Mouse (Mus musculus) bone marrow macrophage, adult 2 months (primary cell): ENCODE measurements around the gene Cntn4.

ENCODE experiments used
- CTCF ChIP-seq: IDR thresholded peaks from 2 replicates; pipeline ENCODE4 v1.5.1; 2012; ENCODE audit warnings: low read depth, mild to moderate bottlenecking, low read length, moderate library complexity
- POLR2A ChIP-seq: IDR thresholded peaks from 2 replicates; pipeline ENCODE4 v1.6.1; 2012; ENCODE audit warnings: mild to moderate bottlenecking, low read depth, low read length, borderline replicate concordance

DNA sequence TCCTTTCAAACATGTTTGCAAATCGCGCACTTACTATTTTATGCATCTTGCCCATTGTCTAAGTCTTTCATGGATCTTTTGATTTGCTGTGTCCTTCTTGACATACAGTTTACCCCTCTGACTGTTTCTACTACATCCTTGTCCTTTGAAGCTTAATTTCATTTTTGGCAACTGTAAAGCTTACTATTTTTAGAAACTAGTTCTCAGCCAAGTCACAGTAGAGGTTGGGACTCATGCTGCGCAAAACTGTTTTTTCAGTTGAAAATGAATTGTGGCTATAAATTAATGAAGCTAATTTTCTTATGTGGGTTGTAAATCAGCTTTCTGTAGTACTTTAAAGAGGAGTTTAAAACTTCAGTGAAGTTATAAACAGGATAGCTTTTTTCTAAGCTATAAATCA is 585.9 kb downstream of the Cntn4 start:
- no peak for TF ChIP-seq POLR2A
- no peak for TF ChIP-seq CTCF
